Mouse (Mus musculus) kidney, embryonic 15.5 days (tissue): ENCODE results near the gene Myl10. TPM values are rescaled to one million over a fixed set of nuclear protein-coding genes. Genes with fewer than 3 reads are reported as not detected.

Experiments
- ATAC-seq: fragments of 200-750 bp; cut with Nextera tagmentation; replicated peaks from 2 replicates; pipeline ENCODE4 v1.8.0; 2017; ENCODE audit warnings: moderate TSS enrichment; ENCODE audit not compliant: low FRiP score
- H3K27ac ChIP-seq: fragments of 300-500 bp; sonication (generic); 2 replicates; pipeline ENCODE4 v1.5.1; 2015; ENCODE audit warnings: mild to moderate bottlenecking, inconsistent platforms
- H3K27me3 ChIP-seq: fragments of 300-500 bp; sonication (generic); 2 replicates; pipeline ENCODE4 v1.6.1; 2015; ENCODE audit warnings: inconsistent platforms
- H3K36me3 ChIP-seq: fragments of 300-500 bp; sonication (generic); 2 replicates; pipeline ENCODE4 v1.6.1; 2015; ENCODE audit warnings: inconsistent platforms
- H3K4me1 ChIP-seq: fragments of 300-500 bp; sonication (generic); 2 replicates; pipeline ENCODE4 v1.6.1; 2015; ENCODE audit warnings: inconsistent platforms
- H3K4me2 ChIP-seq: fragments of 300-500 bp; sonication (generic); 2 replicates; pipeline ENCODE4 v1.6.1; 2015; ENCODE audit warnings: moderate library complexity, mild to moderate bottlenecking, inconsistent platforms
- H3K4me3 ChIP-seq: fragments of 300-500 bp; sonication (generic); replicated peaks from 2 replicates; pipeline ENCODE4 v1.5.1; 2015; ENCODE audit warnings: mild to moderate bottlenecking, inconsistent platforms
- H3K9ac ChIP-seq: fragments of 300-500 bp; sonication (generic); 2 replicates; pipeline ENCODE4 v1.6.1; 2015; ENCODE audit warnings: mild to moderate bottlenecking, inconsistent platforms
- H3K9me3 ChIP-seq: fragments of 300-500 bp; sonication (generic); replicated peaks from 2 replicates; pipeline ENCODE4 v1.6.1; 2016; ENCODE audit warnings: inconsistent platforms
- WGBS: fragments of 180-500 bp; shearing (Covaris S2); methylation state at CpG from one replicate; pipeline ENCODE4 v1.1.7; 2015; ENCODE audit warnings: mixed read lengths; 5-methylcytosine and 5-hydroxymethylcytosine counted together
- polyA plus RNA-seq: library from polyadenylated mRNA; unstranded; fragments of >200 nt; fragmentation: Nextera tagmentation; extraction: Ambion mirVana; gene quantifications from 2 replicates; pipeline ENCODE4 v1.2.1, GENCODE M21; 2015

Gene Myl10
- polyA plus RNA-seq, 1 experiment from 2014 or later, result not detected

GRCm38 (mm10) chr5:136686349-136686748 is 6.6 kb upstream of the Myl10 start:
- ATAC-seq, result no peak
- H3K27me3 ChIP-seq, result no peaks in the 10 kb centered on the region
- WGBS, result 90% methylated on average over 4 of the region's 4 CpGs

GRCm38 (mm10) chr5:136687561-136687960 is 5.4 kb upstream of the Myl10 start:
- ATAC-seq, result no peak
- WGBS, result 40% methylated on average over 7 of the region's 7 CpGs
- no peak overlapping the region for H3K4me2 ChIP-seq
- no peaks in the 10 kb centered on the region for H3K27me3 ChIP-seq
- no peaks in the 10 kb centered on the region for H3K36me3 ChIP-seq
- H3K27ac ChIP-seq, result no peak overlapping the region
- H3K9ac ChIP-seq, result no peak overlapping the region
- no peak overlapping the region for H3K4me3 ChIP-seq
- no peaks in the 10 kb centered on the region for H3K9me3 ChIP-seq
- H3K4me1 ChIP-seq, result no peaks in the 10 kb centered on the region

More at GRCm38 (mm10) chr5:136686349-136686748, 6.6 kb upstream of the Myl10 start:
- no peaks in the 10 kb centered on the region for H3K9me3 ChIP-seq
- H3K4me2 ChIP-seq, result no peak overlapping the region
- no peak overlapping the region for H3K4me3 ChIP-seq
- no peak overlapping the region for H3K27ac ChIP-seq
- H3K36me3 ChIP-seq, result no peaks in the 10 kb centered on the region
- H3K4me1 ChIP-seq, result no peaks in the 10 kb centered on the region
- no peak overlapping the region for H3K9ac ChIP-seq

- 73% methylated on average over 6 of the region's 6 CpGs for WGBS
- no peaks in the 10 kb centered on the region for H3K36me3 ChIP-seq
- no peak overlapping the region for H3K9ac ChIP-seq
Observed at GRCm38 (mm10) chr5:136688841-136689240, 4.1 kb upstream of the Myl10 start.

GRCm38 (mm10) chr5:136691170-136691569 is 1.8 kb upstream of the Myl10 start:
- Histone ChIP-seq H3K27ac (no peak overlapping the region), H3K4me3 (no peak overlapping the region), H3K27me3 (no peaks in the 10 kb centered on the region), H3K4me2 (no peak overlapping the region), H3K4me1 (peaks cover 8% of the 10 kb centered on the region; the same call in 1 of the 2 replicates), H3K9me3 (no peaks in the 10 kb centered on the region), H3K36me3 (no peaks in the 10 kb centered on the region), H3K9ac (no peak overlapping the region)
- ATAC-seq, result no peak
- WGBS, result 66% methylated on average over 3 of the region's 3 CpGs

More at GRCm38 (mm10) chr5:136688841-136689240, 4.1 kb upstream of the Myl10 start:
- H3K27me3 ChIP-seq, result no peaks in the 10 kb centered on the region
- H3K4me1 ChIP-seq, result no peaks in the 10 kb centered on the region
- H3K4me3 ChIP-seq, result no peak overlapping the region
- no peak overlapping the region for H3K27ac ChIP-seq
- no peak overlapping the region for H3K4me2 ChIP-seq
- H3K9me3 ChIP-seq, result no peaks in the 10 kb centered on the region
- no peak for ATAC-seq

- ATAC-seq, result no peak
- H3K4me1 ChIP-seq, result peaks cover 14% of the 10 kb centered on the region; the same call in 1 of the 2 replicates
- H3K9me3 ChIP-seq, result no peaks in the 10 kb centered on the region
- no peak overlapping the region for H3K4me3 ChIP-seq
- no peak overlapping the region for H3K4me2 ChIP-seq
- H3K9ac ChIP-seq, result no peak overlapping the region
- WGBS, result 60% methylated on average over 7 of the region's 7 CpGs
- no peaks in the 10 kb centered on the region for H3K27me3 ChIP-seq
- no peaks in the 10 kb centered on the region for H3K36me3 ChIP-seq
- H3K27ac ChIP-seq, result no peak overlapping the region
Observed at GRCm38 (mm10) chr5:136693418-136693817, 472 bp downstream of the Myl10 start.

- no peak overlapping the region for H3K9ac ChIP-seq
- H3K4me3 ChIP-seq, result no peak overlapping the region
- no peaks in the 10 kb centered on the region for H3K27me3 ChIP-seq
- no peak overlapping the region for H3K27ac ChIP-seq
- no peak for ATAC-seq
- H3K4me1 ChIP-seq, result peaks cover 14% of the 10 kb centered on the region; the same call in 1 of the 2 replicates
- H3K9me3 ChIP-seq, result no peaks in the 10 kb centered on the region
- 42% methylated on average over 6 of the region's 6 CpGs for WGBS
- no peak overlapping the region for H3K4me2 ChIP-seq
- no peaks in the 10 kb centered on the region for H3K36me3 ChIP-seq
Observed at GRCm38 (mm10) chr5:136694976-136695375, 2.0 kb downstream of the Myl10 start.

- Histone ChIP-seq H3K9ac (no peak overlapping the region), H3K4me1 (peaks cover 14% of the 10 kb centered on the region; the same call in 1 of the 2 replicates), H3K27me3 (no peaks in the 10 kb centered on the region), H3K9me3 (no peaks in the 10 kb centered on the region), H3K4me2 (no peak overlapping the region), H3K36me3 (no peaks in the 10 kb centered on the region), H3K4me3 (no peak overlapping the region), H3K27ac (no peak overlapping the region)
- 47% methylated on average over 5 of the region's 5 CpGs for WGBS
- peak; percentile 33; the same call in 1 of the 2 replicates for ATAC-seq
Observed at GRCm38 (mm10) chr5:136696516-136696915, 3.6 kb downstream of the Myl10 start.

GRCm38 (mm10) chr5:136697618-136698017 is 4.7 kb downstream of the Myl10 start:
- no peaks in the 10 kb centered on the region for H3K27me3 ChIP-seq
- no peak overlapping the region for H3K4me2 ChIP-seq
- no peaks in the 10 kb centered on the region for H3K9me3 ChIP-seq
- 86% methylated on average over 9 of the region's 9 CpGs for WGBS
- H3K4me1 ChIP-seq, result peaks cover 20% of the 10 kb centered on the region; the same call in 1 of the 2 replicates
- ATAC-seq, result no peak
- no peaks in the 10 kb centered on the region for H3K36me3 ChIP-seq
- H3K27ac ChIP-seq, result no peak overlapping the region
- no peak overlapping the region for H3K4me3 ChIP-seq
- H3K9ac ChIP-seq, result no peak overlapping the region

GRCm38 (mm10) chr5:136702159-136702725 is 9.3 kb downstream of the Myl10 start:
- H3K9me3 ChIP-seq, result no peaks in the 10 kb centered on the region
- H3K4me3 ChIP-seq, result no peak overlapping the region
- H3K9ac ChIP-seq, result no peak overlapping the region
- no peak overlapping the region for H3K4me2 ChIP-seq
- no peaks in the 10 kb centered on the region for H3K27me3 ChIP-seq
- H3K27ac ChIP-seq, result no peak overlapping the region
- no peaks in the 10 kb centered on the region for H3K36me3 ChIP-seq
- peak; percentile 47; the same call in 1 of the 2 replicates for ATAC-seq
- peaks cover 15% of the 10 kb centered on the region; the same call in 1 of the 2 replicates for H3K4me1 ChIP-seq
- WGBS, result 54% methylated on average over 3 of the region's 3 CpGs

- Histone ChIP-seq H3K36me3 (no peaks in the 10 kb centered on the region), H3K4me2 (no peak overlapping the region), H3K4me3 (no peak overlapping the region), H3K9ac (no peak overlapping the region), H3K9me3 (no peaks in the 10 kb centered on the region), H3K4me1 (peaks cover 15% of the 10 kb centered on the region; the same call in 1 of the 2 replicates), H3K27me3 (no peaks in the 10 kb centered on the region), H3K27ac (0 out of 2 replicates have a peak overlapping the region, but pooled peaks have one; percentile 32)
- WGBS, result 48% methylated on average over 3 of the region's 3 CpGs
- no peak for ATAC-seq
Observed at GRCm38 (mm10) chr5:136703751-136704150, 10.8 kb downstream of the Myl10 start.

- Histone ChIP-seq H3K36me3 (no peaks in the 10 kb centered on the region), H3K27ac (0 out of 2 replicates have a peak overlapping the region, but pooled peaks have one; percentile 32), H3K4me1 (peaks cover 15% of the 10 kb centered on the region; the same call in 1 of the 2 replicates), H3K4me3 (no peak overlapping the region), H3K4me2 (no peak overlapping the region), H3K27me3 (no peaks in the 10 kb centered on the region), H3K9ac (no peak overlapping the region), H3K9me3 (no peaks in the 10 kb centered on the region)
- 0 out of 2 replicates have a peak, but pooled peaks have one; percentile 28 for ATAC-seq
- WGBS, result 64% methylated on average over 8 of the region's 8 CpGs
Observed at GRCm38 (mm10) chr5:136704151-136704550, 11.2 kb downstream of the Myl10 start.

- Histone ChIP-seq H3K27ac (no peak overlapping the region), H3K4me2 (no peak overlapping the region), H3K4me3 (no peak overlapping the region), H3K36me3 (no peaks in the 10 kb centered on the region), H3K4me1 (peaks cover 15% of the 10 kb centered on the region; the same call in 1 of the 2 replicates), H3K27me3 (no peaks in the 10 kb centered on the region), H3K9ac (no peak overlapping the region), H3K9me3 (no peaks in the 10 kb centered on the region)
- 96% methylated on average over 3 of the region's 3 CpGs for WGBS
- no peak for ATAC-seq
Observed at GRCm38 (mm10) chr5:136705532-136705931, 12.6 kb downstream of the Myl10 start.
